Mouse (Mus musculus) stomach, embryonic 16.5 days (tissue): ENCODE data around the gene Ugt1a7c. TPM values are rescaled to one million over a fixed set of nuclear protein-coding genes. Genes with fewer than 3 reads are reported as not detected.

Source experiments
- ATAC-seq: fragments of 200-750 bp; cut with Nextera tagmentation; 2 replicates; pipeline ENCODE4 v1.8.0; 2017; ENCODE audit warnings: moderate number of reproducible peaks, moderate TSS enrichment; ENCODE audit not compliant: insufficient read depth, low FRiP score
- H3K27ac ChIP-seq: fragments of 300-500 bp; sonication (generic); 2 replicates; pipeline ENCODE4 v1.5.1; 2014; ENCODE audit warnings: low read length
- H3K27me3 ChIP-seq: fragments of 300-500 bp; sonication (generic); 2 replicates; pipeline ENCODE4 v1.6.1; 2014; ENCODE audit warnings: low read length, control low read depth, mixed read lengths; ENCODE audit not compliant: control insufficient read depth, insufficient read depth
- H3K36me3 ChIP-seq: fragments of 300-500 bp; sonication (generic); 2 replicates; pipeline ENCODE4 v1.6.1; 2014; ENCODE audit warnings: low read length; ENCODE audit not compliant: control insufficient read depth, insufficient read depth
- H3K4me1 ChIP-seq: fragments of 300-500 bp; sonication (generic); 2 replicates; pipeline ENCODE4 v1.6.1; 2014; ENCODE audit warnings: low read length, control low read depth, mixed read lengths; ENCODE audit not compliant: control insufficient read depth, insufficient read depth
- H3K4me2 ChIP-seq: fragments of 300-500 bp; sonication (generic); 2 replicates; pipeline ENCODE4 v1.6.1; 2014; ENCODE audit warnings: low read depth, low read length, mixed read lengths
- H3K4me3 ChIP-seq: fragments of 300-500 bp; sonication (generic); replicated peaks from 2 replicates; pipeline ENCODE4 v1.5.1; 2014; ENCODE audit warnings: mild to moderate bottlenecking, low read length
- H3K9ac ChIP-seq: fragments of 300-500 bp; sonication (generic); 2 replicates; pipeline ENCODE4 v1.6.1; 2014; ENCODE audit warnings: low read length
- H3K9me3 ChIP-seq: fragments of 300-500 bp; sonication (generic); replicated peaks from 2 replicates; pipeline ENCODE4 v1.6.1; 2016; ENCODE audit warnings: low read length, control low read depth; ENCODE audit not compliant: control insufficient read depth
- WGBS: fragments of 180-500 bp; shearing (Covaris S2); extraction: QIAGEN DNeasy Blood & Tissue Kit; methylation state at CpG from one replicate; pipeline ENCODE4 v1.1.7; 2014; 5-methylcytosine and 5-hydroxymethylcytosine counted together
- polyA plus RNA-seq: library from polyadenylated mRNA; unstranded; fragments of >200 nt; fragmentation: Nextera tagmentation; extraction: Ambion mirVana; gene quantifications from 2 replicates; pipeline ENCODE4 v1.2.1, GENCODE M21; 2015

The Ugt1a7c gene
- polyA plus RNA-seq, 1 experiment from 2014 or later = 15.8 TPM

- no peak for ATAC-seq
- H3K27me3 ChIP-seq = no peaks in the 10 kb centered on the region
- H3K36me3 ChIP-seq = no peaks in the 10 kb centered on the region
- no peak overlapping the region for H3K27ac ChIP-seq
- H3K4me1 ChIP-seq = no peaks in the 10 kb centered on the region
- H3K9me3 ChIP-seq = peaks cover 76% of the 10 kb centered on the region
- WGBS = 73% methylated on average over 3 of the region's 3 CpGs
- no peak overlapping the region for H3K4me3 ChIP-seq
- no peak overlapping the region for H3K9ac ChIP-seq
- no peak overlapping the region for H3K4me2 ChIP-seq
These were observed 134.7 kb downstream of the Ugt1a7c start for GRCm38 (mm10) chr1:88229566-88229965.

- no peaks in the 10 kb centered on the region for H3K27me3 ChIP-seq
- no peak overlapping the region for H3K27ac ChIP-seq
- H3K9me3 ChIP-seq = peaks cover 80% of the 10 kb centered on the region
- no peaks in the 10 kb centered on the region for H3K36me3 ChIP-seq
- 82% methylated on average over 5 of the region's 5 CpGs for WGBS
- no peak for ATAC-seq
- no peak overlapping the region for H3K4me3 ChIP-seq
- H3K4me1 ChIP-seq = no peaks in the 10 kb centered on the region
- no peak overlapping the region for H3K9ac ChIP-seq
- no peak overlapping the region for H3K4me2 ChIP-seq
These were observed 135.1 kb downstream of the Ugt1a7c start for GRCm38 (mm10) chr1:88229986-88230385.

GRCm38 (mm10) chr1:88230421-88230820 is 135.6 kb downstream of the Ugt1a7c start:
- Histone ChIP-seq H3K27ac (no peak overlapping the region), H3K27me3 (no peaks in the 10 kb centered on the region), H3K4me1 (no peaks in the 10 kb centered on the region), H3K4me2 (no peak overlapping the region), H3K4me3 (no peak overlapping the region), H3K9me3 (peaks cover 83% of the 10 kb centered on the region), H3K36me3 (no peaks in the 10 kb centered on the region), H3K9ac (no peak overlapping the region)
- no peak for ATAC-seq
- WGBS = 73% methylated on average over 7 of the region's 7 CpGs

GRCm38 (mm10) chr1:88230981-88231802 is 136.3 kb downstream of the Ugt1a7c start:
- Histone ChIP-seq H3K4me3 (no peak overlapping the region), H3K4me2 (no peak overlapping the region), H3K9me3 (peaks cover 83% of the 10 kb centered on the region), H3K36me3 (no peaks in the 10 kb centered on the region), H3K27me3 (no peaks in the 10 kb centered on the region), H3K27ac (no peak overlapping the region), H3K4me1 (no peaks in the 10 kb centered on the region), H3K9ac (no peak overlapping the region)
- 74% methylated on average over 6 of the region's 6 CpGs for WGBS
- no peak for ATAC-seq

DNA sequence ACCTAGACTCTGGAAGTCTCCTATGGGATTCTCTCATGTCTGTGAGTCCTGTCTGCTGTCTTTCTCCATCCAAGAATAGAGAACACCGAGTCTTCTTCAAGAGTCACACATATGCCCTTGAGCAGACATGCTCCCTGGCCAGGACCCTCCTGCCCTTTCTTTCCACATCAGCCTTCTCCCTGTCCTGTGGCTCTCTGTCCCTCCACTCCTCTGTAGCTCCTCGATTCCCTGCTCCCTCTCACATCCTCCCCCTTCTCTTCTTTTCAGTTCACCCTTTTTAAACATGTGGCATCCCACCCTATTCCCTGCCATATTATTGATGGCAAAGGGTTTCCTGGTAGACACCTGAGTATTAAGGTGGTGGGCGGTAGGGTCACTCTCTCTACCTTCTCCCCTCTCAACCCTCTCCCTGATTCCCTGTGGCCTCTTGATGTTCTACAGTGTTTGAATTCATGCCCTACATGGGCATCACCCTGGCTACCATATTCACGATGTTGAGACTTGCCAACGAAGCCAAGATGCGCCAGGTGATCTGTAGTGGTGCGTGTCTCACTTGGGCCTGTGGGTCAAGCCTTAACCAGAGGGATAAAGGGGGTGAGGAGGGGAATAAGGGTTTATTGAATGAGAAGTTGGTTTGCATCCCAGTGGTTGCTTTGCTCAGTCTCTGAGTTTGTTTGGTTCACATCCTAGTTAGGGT is 137.1 kb downstream of the Ugt1a7c start:
- no peak for ATAC-seq
- 68% methylated on average over 7 of the region's 7 CpGs for WGBS
- H3K4me2 ChIP-seq = no peak overlapping the region
- no peaks in the 10 kb centered on the region for H3K36me3 ChIP-seq
- no peaks in the 10 kb centered on the region for H3K4me1 ChIP-seq
- no peak overlapping the region for H3K9ac ChIP-seq
- H3K9me3 ChIP-seq = peaks cover 77% of the 10 kb centered on the region
- H3K27me3 ChIP-seq = no peaks in the 10 kb centered on the region
- H3K4me3 ChIP-seq = no peak overlapping the region
- no peak overlapping the region for H3K27ac ChIP-seq

DNA sequence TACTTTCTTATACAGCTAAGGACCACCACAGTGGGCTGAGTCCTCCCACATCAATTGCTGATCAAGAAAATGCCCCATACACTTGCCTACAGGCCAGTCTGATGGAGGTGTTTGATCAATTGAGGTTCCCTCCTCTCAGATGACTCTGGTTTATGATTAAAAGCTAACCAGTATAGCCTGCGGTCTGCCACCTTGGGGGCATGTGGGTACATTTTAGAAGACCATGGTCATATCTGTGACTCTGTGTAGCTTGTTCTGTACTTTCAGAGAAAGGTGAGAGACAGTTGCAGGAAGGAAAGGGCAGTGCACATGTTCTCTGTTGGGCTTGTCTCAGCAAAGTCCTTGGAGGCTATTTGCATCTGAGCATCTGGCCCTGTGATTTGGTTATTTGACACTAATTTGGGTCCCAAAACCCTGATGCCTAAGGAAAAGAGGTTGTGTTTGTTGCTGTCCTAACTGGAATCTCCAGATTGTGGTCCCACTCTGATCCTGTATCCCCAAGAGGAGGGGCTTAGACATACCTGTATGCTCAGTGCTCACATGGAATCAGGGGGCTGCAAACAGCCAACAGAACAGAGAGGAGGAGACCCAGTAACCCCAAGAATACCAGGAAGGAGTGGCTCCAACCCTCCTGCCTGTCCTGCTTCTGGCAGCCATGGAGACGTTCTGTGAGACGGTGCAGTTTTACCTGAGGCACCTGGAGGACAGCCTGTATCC is 138.0 kb downstream of the Ugt1a7c start:
- H3K4me2 ChIP-seq = no peak overlapping the region
- H3K27ac ChIP-seq = no peak overlapping the region
- H3K4me3 ChIP-seq = no peak overlapping the region
- no peaks in the 10 kb centered on the region for H3K36me3 ChIP-seq
- H3K9me3 ChIP-seq = peaks cover 78% of the 10 kb centered on the region
- H3K27me3 ChIP-seq = no peaks in the 10 kb centered on the region
- WGBS = 53% methylated on average over 3 of the region's 3 CpGs
- H3K9ac ChIP-seq = no peak overlapping the region
- no peak for ATAC-seq
- H3K4me1 ChIP-seq = no peaks in the 10 kb centered on the region

DNA sequence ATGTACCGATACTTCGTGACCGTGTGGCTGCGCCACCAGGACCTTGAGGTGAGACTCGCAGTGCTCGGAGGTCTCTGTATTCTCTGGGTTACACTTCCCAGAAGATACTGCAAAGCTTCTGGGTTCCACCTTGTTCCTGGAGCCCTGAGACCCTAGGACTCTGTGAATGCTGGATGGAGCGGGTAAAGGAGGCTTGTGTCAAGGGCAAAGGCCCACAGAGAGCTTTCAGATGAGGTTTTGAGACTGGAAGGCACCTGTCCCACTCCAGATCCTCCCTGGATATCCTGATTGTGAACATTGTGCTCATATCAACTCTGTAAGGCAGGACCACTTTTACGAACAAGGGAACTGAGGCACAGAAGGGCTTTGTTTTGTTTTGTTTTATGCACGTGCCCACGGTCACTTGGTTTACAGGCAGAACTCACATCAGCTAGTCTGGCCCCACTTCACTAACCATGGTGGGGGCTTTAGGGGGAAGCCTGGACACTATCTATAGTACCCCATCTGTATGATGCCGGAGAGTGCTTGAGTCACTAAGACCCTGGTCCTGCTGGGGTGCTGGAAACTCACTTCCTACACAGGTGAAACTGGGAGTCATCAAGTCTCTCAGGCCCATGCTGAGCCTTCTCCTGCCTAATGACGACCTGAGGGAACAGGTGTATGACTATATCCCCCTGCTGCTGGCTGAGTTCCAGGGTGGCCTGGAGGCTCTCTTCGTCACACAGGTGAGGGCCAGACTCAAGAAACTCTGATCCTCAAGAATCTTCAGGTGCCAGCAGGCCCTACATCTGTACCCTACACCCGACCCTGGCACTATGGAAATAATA is 138.8 kb downstream of the Ugt1a7c start:
- H3K9me3 ChIP-seq = peaks cover 78% of the 10 kb centered on the region
- H3K27ac ChIP-seq = no peak overlapping the region
- no peak overlapping the region for H3K9ac ChIP-seq
- H3K36me3 ChIP-seq = no peaks in the 10 kb centered on the region
- peak; percentile 7; the same call in 1 of the 2 replicates for ATAC-seq
- no peaks in the 10 kb centered on the region for H3K4me1 ChIP-seq
- no peak overlapping the region for H3K4me3 ChIP-seq
- WGBS = 68% methylated on average over 14 of the region's 14 CpGs
- no peaks in the 10 kb centered on the region for H3K27me3 ChIP-seq
- no peak overlapping the region for H3K4me2 ChIP-seq

DNA sequence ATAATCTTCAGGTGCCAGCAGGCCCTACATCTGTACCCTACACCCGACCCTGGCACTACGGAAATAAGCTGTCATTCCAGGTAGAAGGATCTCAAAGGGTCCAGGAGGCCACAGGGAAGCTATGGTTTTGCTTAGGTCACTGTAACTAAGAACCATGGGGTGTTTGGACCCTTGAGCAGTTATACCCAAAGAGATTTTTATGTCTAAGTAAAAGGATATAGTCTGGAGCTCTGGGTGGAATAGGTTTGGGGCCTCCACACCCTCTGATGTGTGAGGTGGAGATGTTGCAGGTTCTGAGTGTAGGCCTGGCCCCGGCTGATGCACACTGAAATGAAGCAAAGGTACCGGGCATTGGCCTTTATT is 139.4 kb downstream of the Ugt1a7c start:
- Histone ChIP-seq H3K4me2 (no peak overlapping the region), H3K27ac (no peak overlapping the region)
- no peak for ATAC-seq

More for the DNA sequence above, 139.4 kb downstream of the Ugt1a7c start:
- 63% methylated on average over 4 of the region's 4 CpGs for WGBS
- Histone ChIP-seq H3K36me3 (no peaks in the 10 kb centered on the region), H3K4me3 (no peak overlapping the region), H3K4me1 (no peaks in the 10 kb centered on the region), H3K27me3 (no peaks in the 10 kb centered on the region), H3K9ac (no peak overlapping the region), H3K9me3 (peaks cover 81% of the 10 kb centered on the region)
